Mouse (Mus musculus) activated CD4-positive, CD25-positive, alpha-beta regulatory T cell, adult 4 months (primary cell): Measurements from ENCODE around the gene Zfp235. TPM values are rescaled to one million over a fixed set of nuclear protein-coding genes. Genes with fewer than 3 reads are reported as not detected.

Experiments
- polyA plus RNA-seq, 2 experiments: library from polyadenylated mRNA; unstranded; fragments of 100-300 nt; shearing (Covaris generic); gene quantifications; one replicate each; pipeline ENCODE4 v1.2.1; 2017

Gene Zfp235
- polyA plus RNA-seq, 2 experiments from 2014 or later: 10.9 to 15.5 TPM

Other genes starting within 250 kb of the Zfp235 start
- gene Vmn1r178, start 242.2 kb upstream of the Zfp235 start, polyA plus RNA-seq: not detected
- under 1 TPM in 1 of 2 experiments, not detected in 1; 0.11 TPM for gene Vmn1r179, start 207.2 kb upstream of the Zfp235 start, polyA plus RNA-seq
- not detected for gene Vmn1r180, start 183.5 kb upstream of the Zfp235 start, polyA plus RNA-seq
- not detected for gene Vmn1r181, start 159.6 kb upstream of the Zfp235 start, polyA plus RNA-seq
- under 1 TPM in 1 of 2 experiments, not detected in 1; 0.20 TPM for gene V1rd19, start 132.5 kb upstream of the Zfp235 start, polyA plus RNA-seq
- gene Vmn1r183, start 80.9 kb upstream of the Zfp235 start, polyA plus RNA-seq: under 1 TPM in 1 of 2 experiments, not detected in 1; 0.26 TPM
- gene Zfp180, start 52.2 kb upstream of the Zfp235 start, polyA plus RNA-seq: 10 to 100 TPM; 16.1 to 20.2 TPM
- gene Zfp112, start 21.9 kb upstream of the Zfp235 start, polyA plus RNA-seq: 1 to 10 TPM in 1 of 2 experiments, under 1 TPM in 1; 0.96 to 1.2 TPM
- gene Zfp114, start 40.9 kb downstream of the Zfp235 start, polyA plus RNA-seq: under 1 TPM; 0.51 to 0.62 TPM
- gene Zfp111, start 77.3 kb downstream of the Zfp235 start, polyA plus RNA-seq: under 1 TPM; 0.58 to 0.78 TPM
- gene Zfp109, start 103.4 kb downstream of the Zfp235 start, polyA plus RNA-seq: 1 to 10 TPM; 1.8 to 2.7 TPM
- under 1 TPM; 0.46 to 0.68 TPM for gene Zfp108, start 120.6 kb downstream of the Zfp235 start, polyA plus RNA-seq
- gene Zfp93, start 136.3 kb downstream of the Zfp235 start, polyA plus RNA-seq: 1 to 10 TPM in 1 of 2 experiments, under 1 TPM in 1; 0.61 to 2.0 TPM
- 10 to 100 TPM; 16.6 to 17.4 TPM for gene Zfp61, start 167.1 kb downstream of the Zfp235 start, polyA plus RNA-seq
- 1 to 10 TPM; 7.8 to 9.3 TPM for gene Zfp94, start 182.5 kb downstream of the Zfp235 start, polyA plus RNA-seq
- not detected for gene Tescl, start 199.8 kb downstream of the Zfp235 start, polyA plus RNA-seq
- not detected for gene Lypd5, start 215.0 kb downstream of the Zfp235 start, polyA plus RNA-seq
- gene Kcnn4, start 236.1 kb downstream of the Zfp235 start, polyA plus RNA-seq: 100 to 1,000 TPM; 101 to 105 TPM